Mouse (Mus musculus): ENCODE results near the gene Thrb. TPM values are rescaled to one million over a fixed set of nuclear protein-coding genes. Genes with fewer than 3 reads are reported as not detected.

The Thrb gene
- total RNA-seq, 2 experiments from 2014 or later: 21.9 to 29.7 TPM

DNA sequence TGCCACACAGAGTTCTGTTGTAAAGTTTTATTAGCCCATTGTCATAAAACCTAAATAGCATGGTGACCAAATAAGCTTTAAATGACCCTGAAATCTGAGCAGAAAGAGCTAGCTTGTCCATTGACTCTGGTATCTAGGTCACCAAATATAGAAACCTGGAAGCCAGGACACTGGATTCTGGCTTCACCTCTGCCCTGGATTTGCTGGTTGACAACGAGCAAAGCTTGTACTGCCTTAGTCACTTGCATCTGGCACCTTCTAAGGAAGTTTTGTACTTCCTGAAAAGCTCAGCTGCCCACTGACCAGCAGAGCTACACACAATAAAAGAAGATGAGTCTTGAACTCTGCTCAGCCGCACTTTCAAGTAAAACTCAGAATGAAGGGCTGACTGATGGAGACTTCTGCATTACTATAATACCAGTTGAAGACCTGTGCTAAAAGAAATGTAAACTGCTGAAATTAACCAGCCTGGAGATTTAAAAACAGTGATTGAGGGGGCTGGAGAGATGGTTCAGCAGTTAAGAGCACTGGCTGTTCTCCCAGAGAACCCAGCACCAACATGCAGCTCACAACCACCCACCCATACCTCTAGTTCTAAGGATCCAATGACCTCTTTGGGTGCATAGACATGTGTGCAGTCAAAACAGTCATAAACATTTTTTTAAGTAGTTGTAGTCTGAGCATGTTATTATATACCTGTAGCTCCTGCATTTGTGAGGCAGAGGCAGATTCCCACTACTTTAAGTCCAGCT, 369.3 kb downstream of the Thrb start:
- DNase-seq: peak; percentile 23 to 66

DNA sequence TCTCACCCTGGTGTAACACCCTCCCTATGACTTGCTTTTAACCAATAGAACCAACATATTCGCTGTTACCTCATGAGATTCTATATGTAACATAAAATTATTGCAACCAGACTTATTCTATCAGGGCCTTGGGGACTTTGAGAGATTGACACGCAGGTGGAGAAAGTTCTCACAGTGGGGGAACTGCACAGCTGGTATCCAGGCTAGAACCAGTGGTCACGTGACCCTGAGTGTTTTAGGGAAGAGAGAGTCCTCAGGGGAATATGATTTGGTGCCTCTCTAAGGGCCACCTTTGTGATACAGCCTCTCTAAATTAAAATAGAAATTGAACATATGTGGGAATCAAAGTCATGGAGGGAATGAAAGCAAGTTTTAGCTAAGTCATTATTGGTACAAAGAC, 371.9 kb downstream of the Thrb start:
- DNase-seq: no peak

DNA sequence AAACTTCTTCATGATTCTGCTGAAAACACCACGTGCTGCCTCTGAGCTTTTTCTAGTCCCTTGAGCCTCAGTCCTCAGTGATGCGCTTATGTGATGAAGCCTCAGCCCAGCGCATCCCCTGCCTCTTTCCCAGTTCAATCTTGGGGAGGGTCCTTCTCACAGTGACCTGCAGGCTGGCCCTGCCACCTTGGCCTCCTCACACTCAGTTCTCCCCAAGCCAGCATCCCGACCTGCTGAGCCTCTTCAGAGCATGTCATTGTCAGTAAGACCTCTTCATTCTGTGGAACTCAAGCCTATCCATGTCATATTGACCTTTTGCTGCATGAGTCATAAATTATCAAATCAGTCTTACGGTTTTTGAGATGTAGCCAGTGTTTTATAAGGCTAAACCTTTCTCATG, 376.5 kb downstream of the Thrb start:
- no peak for DNase-seq

DNA sequence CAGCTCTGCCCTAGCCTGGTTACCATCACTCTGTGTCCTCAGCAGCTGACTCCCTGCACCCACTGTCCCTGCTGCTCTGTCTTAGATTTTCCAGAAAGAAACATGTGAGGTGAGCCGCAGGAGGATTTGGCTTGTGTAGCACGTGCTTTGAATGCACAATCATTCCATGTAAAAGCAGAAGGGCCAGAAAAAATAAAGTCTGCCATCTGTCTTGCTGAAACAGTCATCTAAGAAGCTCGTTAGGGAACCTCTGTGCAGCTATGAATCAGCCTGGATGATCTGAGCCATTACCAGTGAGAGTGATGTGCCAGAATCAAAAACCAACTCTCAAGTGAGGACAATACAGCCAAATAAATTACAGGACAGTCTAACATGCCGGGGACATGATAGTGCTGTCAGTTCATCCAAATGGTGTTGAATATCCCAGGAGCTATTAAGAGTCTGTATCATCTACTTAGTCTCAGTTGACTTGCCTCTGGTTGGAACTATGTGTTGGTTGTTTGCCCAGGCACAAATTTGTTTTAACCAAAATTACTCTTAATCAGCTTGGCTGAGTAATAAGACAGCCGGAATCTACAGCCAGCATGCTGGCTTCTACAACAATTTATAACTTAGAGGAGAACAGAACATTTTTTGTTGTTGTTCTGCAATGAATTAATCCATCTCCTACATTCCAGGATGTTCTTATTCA, 402.2 kb downstream of the Thrb start:
- no peak for DNase-seq
